Mouse (Mus musculus) liver, embryonic 12.5 days (tissue): ENCODE measurements around the gene Aqp5. TPM values are rescaled to one million over a fixed set of nuclear protein-coding genes. Genes with fewer than 3 reads are reported as not detected.
A peak's percentile ranks its signal among the peaks of the same experiment; 100 is the strongest.

ENCODE experiments used
- ATAC-seq: fragments of 200-750 bp; cut with Nextera tagmentation; 2 replicates; pipeline ENCODE4 v1.8.0; 2017; ENCODE audit warnings: moderate number of reproducible peaks, mild to moderate bottlenecking, moderate library complexity
- H3K27ac ChIP-seq: fragments of 300-500 bp; sonication (generic); 2 replicates; pipeline ENCODE4 v1.5.1; 2016; ENCODE audit warnings: mild to moderate bottlenecking
- H3K27me3 ChIP-seq: fragments of 300-500 bp; sonication (generic); replicated peaks from 2 replicates; pipeline ENCODE4 v1.6.1; 2016; ENCODE audit warnings: mild to moderate bottlenecking, moderate library complexity
- H3K36me3 ChIP-seq: fragments of 300-500 bp; sonication (generic); 2 replicates; pipeline ENCODE4 v1.6.1; 2016; ENCODE audit warnings: mild to moderate bottlenecking, moderate library complexity
- H3K4me1 ChIP-seq: fragments of 300-500 bp; sonication (generic); 2 replicates; pipeline ENCODE4 v1.6.1; 2016
- H3K4me2 ChIP-seq: fragments of 300-500 bp; sonication (generic); 2 replicates; pipeline ENCODE4 v1.6.1; 2016; ENCODE audit warnings: mild to moderate bottlenecking, moderate library complexity
- H3K4me3 ChIP-seq: fragments of 300-500 bp; sonication (generic); 2 replicates; pipeline ENCODE4 v1.5.1; 2016; ENCODE audit warnings: mild to moderate bottlenecking, moderate library complexity
- H3K9ac ChIP-seq: fragments of 300-500 bp; sonication (generic); 2 replicates; pipeline ENCODE4 v1.6.1; 2016; ENCODE audit warnings: mild to moderate bottlenecking, moderate library complexity
- H3K9me3 ChIP-seq: fragments of 300-500 bp; sonication (generic); replicated peaks from 2 replicates; pipeline ENCODE4 v1.6.1; 2016; ENCODE audit warnings: mild to moderate bottlenecking, moderate library complexity
- WGBS: fragments of 180-500 bp; shearing (Covaris S2); methylation state at CpG from one replicate; pipeline ENCODE4 v1.1.7; 2016; ENCODE audit not compliant: insufficient replicate concordance; 5-methylcytosine and 5-hydroxymethylcytosine counted together
- polyA plus RNA-seq: library from polyadenylated mRNA; unstranded; fragments of >200 nt; fragmentation: Nextera tagmentation; extraction: Ambion mirVana; gene quantifications from 2 replicates; pipeline ENCODE4 v1.2.1, GENCODE M21; 2016

Gene Aqp5
- polyA plus RNA-seq, 1 experiment from 2014 or later = 0.41 TPM

- H3K9ac ChIP-seq = no peak overlapping the region
- ATAC-seq = no peak
- no peaks in the 10 kb centered on the region for H3K9me3 ChIP-seq
- no peak overlapping the region for H3K4me3 ChIP-seq
- 48% methylated on average over 17 of the region's 17 CpGs for WGBS
- peaks cover 97% of the 10 kb centered on the region for H3K27me3 ChIP-seq
- H3K4me1 ChIP-seq = no peaks in the 10 kb centered on the region
- no peak overlapping the region for H3K27ac ChIP-seq
- H3K4me2 ChIP-seq = no peak overlapping the region
- H3K36me3 ChIP-seq = no peaks in the 10 kb centered on the region
Measured at GRCm38 (mm10) chr15:99599245-99600070, 8.9 kb downstream of the Aqp5 start.

GRCm38 (mm10) chr15:99600986-99601822 lies 10.6 kb downstream of the Aqp5 start, which contains the start of gene Aqp6:
Aqp6 (plus strand) TSS chr15:99601400.
- Histone ChIP-seq H3K4me2 (no peak within 1 kb of the TSS), H3K9ac (no peak within 1 kb of the TSS), H3K4me3 (no peak within 1 kb of the TSS), H3K36me3 (no peaks in the 10 kb centered on the region), H3K9me3 (no peaks in the 10 kb centered on the region), H3K4me1 (peaks cover 4% of the 10 kb centered on the region), H3K27me3 (peaks cover 99% of the 10 kb centered on the region), H3K27ac (no peak within 1 kb of the TSS)
- no peak for ATAC-seq
- 55% methylated on average over 22 of the region's 22 CpGs for WGBS

GRCm38 (mm10) chr15:99601823-99602120 lies 11.2 kb downstream of the Aqp5 start:
- no peak for ATAC-seq
- no peaks in the 10 kb centered on the region for H3K9me3 ChIP-seq
- no peak overlapping the region for H3K27ac ChIP-seq
- H3K4me3 ChIP-seq = no peak overlapping the region
- H3K4me2 ChIP-seq = no peak overlapping the region
- WGBS = 23% methylated on average over 5 of the region's 5 CpGs
- peaks cover 99% of the 10 kb centered on the region for H3K27me3 ChIP-seq
- H3K9ac ChIP-seq = no peak overlapping the region
- H3K36me3 ChIP-seq = no peaks in the 10 kb centered on the region
- H3K4me1 ChIP-seq = peaks cover 10% of the 10 kb centered on the region

- Histone ChIP-seq H3K27ac (no peak overlapping the region), H3K9ac (no peak overlapping the region), H3K4me1 (peaks cover 15% of the 10 kb centered on the region), H3K27me3 (peaks cover 99% of the 10 kb centered on the region), H3K4me2 (no peak overlapping the region), H3K9me3 (no peaks in the 10 kb centered on the region), H3K4me3 (no peak overlapping the region), H3K36me3 (no peaks in the 10 kb centered on the region)
- no peak for ATAC-seq
- WGBS = 75% methylated on average over 17 of the region's 17 CpGs
Measured at GRCm38 (mm10) chr15:99602206-99602820, 11.7 kb downstream of the Aqp5 start.

GRCm38 (mm10) chr15:99603216-99603615 lies 12.6 kb downstream of the Aqp5 start:
- H3K9ac ChIP-seq = no peak overlapping the region
- no peaks in the 10 kb centered on the region for H3K36me3 ChIP-seq
- peaks cover 21% of the 10 kb centered on the region for H3K4me1 ChIP-seq
- peaks cover 99% of the 10 kb centered on the region for H3K27me3 ChIP-seq
- no peak overlapping the region for H3K4me3 ChIP-seq
- WGBS = 62% methylated on average over 7 of the region's 7 CpGs
- H3K9me3 ChIP-seq = no peaks in the 10 kb centered on the region
- H3K27ac ChIP-seq = 0 out of 2 replicates have a peak overlapping the region, but pooled peaks have one; percentile 5
- ATAC-seq = no peak
- no peak overlapping the region for H3K4me2 ChIP-seq

GRCm38 (mm10) chr15:99605595-99605994 lies 15.0 kb downstream of the Aqp5 start:
- no peaks in the 10 kb centered on the region for H3K36me3 ChIP-seq
- no peak overlapping the region for H3K27ac ChIP-seq
- H3K4me2 ChIP-seq = no peak overlapping the region
- no peaks in the 10 kb centered on the region for H3K9me3 ChIP-seq
- WGBS = 54% methylated on average over 3 of the region's 3 CpGs
- no peak for ATAC-seq
- peaks cover 97% of the 10 kb centered on the region for H3K27me3 ChIP-seq
- no peak overlapping the region for H3K9ac ChIP-seq
- no peak overlapping the region for H3K4me3 ChIP-seq
- H3K4me1 ChIP-seq = peaks cover 21% of the 10 kb centered on the region

- H3K4me1 ChIP-seq = peaks cover 21% of the 10 kb centered on the region
- peak overlapping the region; percentile 7; the same call in 1 of the 2 replicates for H3K4me2 ChIP-seq
- peak; percentile 77 for ATAC-seq
- no peaks in the 10 kb centered on the region for H3K9me3 ChIP-seq
- peaks cover 97% of the 10 kb centered on the region for H3K27me3 ChIP-seq
- no peaks in the 10 kb centered on the region for H3K36me3 ChIP-seq
- 12% methylated on average over 5 of the region's 5 CpGs for WGBS
- H3K9ac ChIP-seq = no peak overlapping the region
- H3K4me3 ChIP-seq = no peak overlapping the region
- H3K27ac ChIP-seq = no peak overlapping the region
Measured at GRCm38 (mm10) chr15:99606515-99606914, 15.9 kb downstream of the Aqp5 start.

GRCm38 (mm10) chr15:99607388-99608113 lies 17.0 kb downstream of the Aqp5 start:
- Histone ChIP-seq H3K9me3 (0 out of 2 replicates have a peak, but pooled peaks cover 2% of the 10 kb centered on the region), H3K36me3 (no peaks in the 10 kb centered on the region), H3K4me2 (no peak overlapping the region), H3K9ac (no peak overlapping the region), H3K27ac (no peak overlapping the region), H3K4me1 (peaks cover 21% of the 10 kb centered on the region), H3K4me3 (no peak overlapping the region), H3K27me3 (peaks cover 97% of the 10 kb centered on the region)
- ATAC-seq = no peak
- 28% methylated on average over 10 of the region's 10 CpGs for WGBS

- 71% methylated on average over 13 of the region's 13 CpGs for WGBS
- ATAC-seq = no peak
- H3K9ac ChIP-seq = no peak overlapping the region
- no peak overlapping the region for H3K4me2 ChIP-seq
- 0 out of 2 replicates have a peak, but pooled peaks cover 3% of the 10 kb centered on the region for H3K9me3 ChIP-seq
- no peak overlapping the region for H3K27ac ChIP-seq
- no peaks in the 10 kb centered on the region for H3K36me3 ChIP-seq
- no peak overlapping the region for H3K4me3 ChIP-seq
- H3K4me1 ChIP-seq = peaks cover 21% of the 10 kb centered on the region
- peaks cover 95% of the 10 kb centered on the region for H3K27me3 ChIP-seq
Measured at GRCm38 (mm10) chr15:99608382-99609125, 18.0 kb downstream of the Aqp5 start.

GRCm38 (mm10) chr15:99611563-99611962 lies 21.0 kb downstream of the Aqp5 start:
- Histone ChIP-seq H3K4me2 (no peak overlapping the region), H3K9me3 (0 out of 2 replicates have a peak, but pooled peaks cover 3% of the 10 kb centered on the region), H3K9ac (no peak overlapping the region), H3K36me3 (no peaks in the 10 kb centered on the region), H3K27ac (no peak overlapping the region), H3K27me3 (peaks cover 91% of the 10 kb centered on the region), H3K4me1 (peaks cover 14% of the 10 kb centered on the region), H3K4me3 (no peak overlapping the region)
- no peak for ATAC-seq
- 62% methylated on average over 7 of the region's 7 CpGs for WGBS

- Histone ChIP-seq H3K4me3 (no peak overlapping the region), H3K9ac (no peak overlapping the region), H3K36me3 (peaks cover 6% of the 10 kb centered on the region), H3K27me3 (peaks cover 66% of the 10 kb centered on the region), H3K27ac (no peak overlapping the region), H3K9me3 (0 out of 2 replicates have a peak, but pooled peaks cover 3% of the 10 kb centered on the region), H3K4me2 (no peak overlapping the region), H3K4me1 (no peaks in the 10 kb centered on the region)
- WGBS = 57% methylated on average over 13 of the region's 13 CpGs
- ATAC-seq = no peak
Measured at GRCm38 (mm10) chr15:99614273-99614672, 23.7 kb downstream of the Aqp5 start.
